Mouse (Mus musculus) kidney, embryonic 15.5 days (tissue): Measurements from ENCODE around the gene Hrh1. TPM values are rescaled to one million over a fixed set of nuclear protein-coding genes. Genes with fewer than 3 reads are reported as not detected.

Experiments
- ATAC-seq: fragments of 200-750 bp; cut with Nextera tagmentation; replicated peaks from 2 replicates; pipeline ENCODE4 v1.8.0; 2017; ENCODE audit warnings: moderate TSS enrichment; ENCODE audit not compliant: low FRiP score
- H3K27ac ChIP-seq: fragments of 300-500 bp; sonication (generic); 2 replicates; pipeline ENCODE4 v1.5.1; 2015; ENCODE audit warnings: mild to moderate bottlenecking, inconsistent platforms
- H3K27me3 ChIP-seq: fragments of 300-500 bp; sonication (generic); 2 replicates; pipeline ENCODE4 v1.6.1; 2015; ENCODE audit warnings: inconsistent platforms
- H3K36me3 ChIP-seq: fragments of 300-500 bp; sonication (generic); 2 replicates; pipeline ENCODE4 v1.6.1; 2015; ENCODE audit warnings: inconsistent platforms
- H3K4me1 ChIP-seq: fragments of 300-500 bp; sonication (generic); 2 replicates; pipeline ENCODE4 v1.6.1; 2015; ENCODE audit warnings: inconsistent platforms
- H3K4me2 ChIP-seq: fragments of 300-500 bp; sonication (generic); 2 replicates; pipeline ENCODE4 v1.6.1; 2015; ENCODE audit warnings: moderate library complexity, mild to moderate bottlenecking, inconsistent platforms
- H3K4me3 ChIP-seq: fragments of 300-500 bp; sonication (generic); replicated peaks from 2 replicates; pipeline ENCODE4 v1.5.1; 2015; ENCODE audit warnings: mild to moderate bottlenecking, inconsistent platforms
- H3K9ac ChIP-seq: fragments of 300-500 bp; sonication (generic); 2 replicates; pipeline ENCODE4 v1.6.1; 2015; ENCODE audit warnings: mild to moderate bottlenecking, inconsistent platforms
- H3K9me3 ChIP-seq: fragments of 300-500 bp; sonication (generic); replicated peaks from 2 replicates; pipeline ENCODE4 v1.6.1; 2016; ENCODE audit warnings: inconsistent platforms
- WGBS: fragments of 180-500 bp; shearing (Covaris S2); methylation state at CpG from one replicate; pipeline ENCODE4 v1.1.7; 2015; ENCODE audit warnings: mixed read lengths; 5-methylcytosine and 5-hydroxymethylcytosine counted together
- polyA plus RNA-seq: library from polyadenylated mRNA; unstranded; fragments of >200 nt; fragmentation: Nextera tagmentation; extraction: Ambion mirVana; gene quantifications from 2 replicates; pipeline ENCODE4 v1.2.1, GENCODE M21; 2015

The Hrh1 gene
- polyA plus RNA-seq, 1 experiment from 2014 or later: 0.21 TPM

GRCm38 (mm10) chr6:114390129-114390528 lies 7.6 kb upstream of the Hrh1 start:
- Histone ChIP-seq H3K4me3 (no peak overlapping the region), H3K27ac (no peak overlapping the region), H3K36me3 (no peaks in the 10 kb centered on the region), H3K27me3 (peaks cover 31% of the 10 kb centered on the region), H3K4me1 (no peaks in the 10 kb centered on the region), H3K9me3 (no peaks in the 10 kb centered on the region), H3K4me2 (no peak overlapping the region), H3K9ac (no peak overlapping the region)
- no peak for ATAC-seq
- 76% methylated on average over 2 of the region's 2 CpGs for WGBS

- no peak overlapping the region for H3K4me3 ChIP-seq
- no peak overlapping the region for H3K9ac ChIP-seq
- no peak for ATAC-seq
- no peaks in the 10 kb centered on the region for H3K36me3 ChIP-seq
- peaks cover 18% of the 10 kb centered on the region for H3K4me1 ChIP-seq
- 68% methylated on average over 4 of the region's 4 CpGs for WGBS
- no peak overlapping the region for H3K4me2 ChIP-seq
- peaks cover 75% of the 10 kb centered on the region for H3K27me3 ChIP-seq
- no peak overlapping the region for H3K27ac ChIP-seq
- H3K9me3 ChIP-seq: no peaks in the 10 kb centered on the region
Observed at GRCm38 (mm10) chr6:114394982-114395381, 2.8 kb upstream of the Hrh1 start.

- H3K4me1 ChIP-seq: peaks cover 18% of the 10 kb centered on the region
- WGBS: 56% methylated on average over 4 of the region's 4 CpGs
- no peak overlapping the region for H3K4me2 ChIP-seq
- no peak for ATAC-seq
- no peak overlapping the region for H3K4me3 ChIP-seq
- peaks cover 88% of the 10 kb centered on the region for H3K27me3 ChIP-seq
- H3K36me3 ChIP-seq: no peaks in the 10 kb centered on the region
- H3K27ac ChIP-seq: no peak overlapping the region
- H3K9ac ChIP-seq: no peak overlapping the region
- H3K9me3 ChIP-seq: no peaks in the 10 kb centered on the region
Observed at GRCm38 (mm10) chr6:114396605-114397004, 1.1 kb upstream of the Hrh1 start.

GRCm38 (mm10) chr6:114397280-114397679 lies 456 bp upstream of the Hrh1 start:
- H3K27ac ChIP-seq: no peak overlapping the region
- H3K9ac ChIP-seq: no peak overlapping the region
- 7% methylated on average over 11 of the region's 11 CpGs for WGBS

GRCm38 (mm10) chr6:114398626-114399025 lies 890 bp downstream of the Hrh1 start:
- peaks cover 75% of the 10 kb centered on the region for H3K27me3 ChIP-seq
- peak overlapping the region; percentile 99 for H3K4me2 ChIP-seq
- no peak overlapping the region for H3K9ac ChIP-seq
- H3K36me3 ChIP-seq: no peaks in the 10 kb centered on the region
- peak overlapping the region; percentile 57 for H3K4me3 ChIP-seq
- no peak overlapping the region for H3K27ac ChIP-seq
- 0 out of 2 replicates have a peak, but pooled peaks have one; percentile 54 for ATAC-seq
- peaks cover 18% of the 10 kb centered on the region for H3K4me1 ChIP-seq
- WGBS: 4% methylated on average over 9 of the region's 9 CpGs
- no peaks in the 10 kb centered on the region for H3K9me3 ChIP-seq

More at GRCm38 (mm10) chr6:114397280-114397679, 456 bp upstream of the Hrh1 start:
- ATAC-seq: no peak
- Histone ChIP-seq H3K4me2 (peak overlapping the region; percentile 99), H3K36me3 (no peaks in the 10 kb centered on the region), H3K4me3 (peak overlapping the region; percentile 57), H3K9me3 (no peaks in the 10 kb centered on the region), H3K4me1 (peaks cover 18% of the 10 kb centered on the region), H3K27me3 (peaks cover 88% of the 10 kb centered on the region)

GRCm38 (mm10) chr6:114400387-114400786 lies 2.7 kb downstream of the Hrh1 start:
- H3K9ac ChIP-seq: no peak overlapping the region
- WGBS: 74% methylated on average over 10 of the region's 10 CpGs
- no peak for ATAC-seq
- H3K4me1 ChIP-seq: peaks cover 26% of the 10 kb centered on the region
- no peak overlapping the region for H3K4me3 ChIP-seq
- H3K4me2 ChIP-seq: no peak overlapping the region
- no peaks in the 10 kb centered on the region for H3K36me3 ChIP-seq
- H3K27ac ChIP-seq: no peak overlapping the region
- no peaks in the 10 kb centered on the region for H3K9me3 ChIP-seq
- H3K27me3 ChIP-seq: peaks cover 73% of the 10 kb centered on the region

- no peak for ATAC-seq
- no peak overlapping the region for H3K9ac ChIP-seq
- 88% methylated on average over 8 of the region's 8 CpGs for WGBS
- no peaks in the 10 kb centered on the region for H3K9me3 ChIP-seq
- H3K36me3 ChIP-seq: no peaks in the 10 kb centered on the region
- H3K4me3 ChIP-seq: no peak overlapping the region
- peaks cover 26% of the 10 kb centered on the region for H3K4me1 ChIP-seq
- no peak overlapping the region for H3K27ac ChIP-seq
- H3K27me3 ChIP-seq: peaks cover 74% of the 10 kb centered on the region
- H3K4me2 ChIP-seq: no peak overlapping the region
Observed at GRCm38 (mm10) chr6:114400841-114401240, 3.1 kb downstream of the Hrh1 start.

GRCm38 (mm10) chr6:114402161-114402560 lies 4.4 kb downstream of the Hrh1 start:
- 83% methylated on average over 2 of the region's 2 CpGs for WGBS
- Histone ChIP-seq H3K27me3 (peaks cover 65% of the 10 kb centered on the region), H3K36me3 (no peaks in the 10 kb centered on the region), H3K4me3 (no peak overlapping the region), H3K9ac (no peak overlapping the region), H3K27ac (no peak overlapping the region), H3K4me2 (no peak overlapping the region), H3K4me1 (peaks cover 25% of the 10 kb centered on the region), H3K9me3 (no peaks in the 10 kb centered on the region)
- no peak for ATAC-seq

GRCm38 (mm10) chr6:114403632-114404031 lies 5.9 kb downstream of the Hrh1 start:
- Histone ChIP-seq H3K9me3 (no peaks in the 10 kb centered on the region), H3K27me3 (peaks cover 63% of the 10 kb centered on the region), H3K9ac (no peak overlapping the region), H3K27ac (no peak overlapping the region), H3K4me3 (no peak overlapping the region), H3K4me1 (peaks cover 12% of the 10 kb centered on the region), H3K36me3 (no peaks in the 10 kb centered on the region), H3K4me2 (no peak overlapping the region)
- peak; percentile 40; the same call in 1 of the 2 replicates for ATAC-seq
- 6% methylated on average over 7 of the region's 8 CpGs for WGBS

- Histone ChIP-seq H3K4me2 (no peak overlapping the region), H3K9me3 (no peaks in the 10 kb centered on the region)
Observed at GRCm38 (mm10) chr6:114404128-114404527, 6.4 kb downstream of the Hrh1 start.

GRCm38 (mm10) chr6:114404774-114405468 lies 7.2 kb downstream of the Hrh1 start:
- no peak for ATAC-seq
- Histone ChIP-seq H3K36me3 (no peaks in the 10 kb centered on the region), H3K4me3 (no peak overlapping the region), H3K4me2 (no peak overlapping the region), H3K27me3 (peaks cover 60% of the 10 kb centered on the region), H3K27ac (no peak overlapping the region), H3K9ac (no peak overlapping the region), H3K9me3 (no peaks in the 10 kb centered on the region), H3K4me1 (0 out of 2 replicates have a peak, but pooled peaks cover 11% of the 10 kb centered on the region)
- 77% methylated on average over 7 of the region's 7 CpGs for WGBS

More at GRCm38 (mm10) chr6:114404128-114404527, 6.4 kb downstream of the Hrh1 start:
- no peak overlapping the region for H3K9ac ChIP-seq
- H3K36me3 ChIP-seq: no peaks in the 10 kb centered on the region
- ATAC-seq: no peak
- H3K4me1 ChIP-seq: 0 out of 2 replicates have a peak, but pooled peaks cover 11% of the 10 kb centered on the region
- 23% methylated on average over 5 of the region's 5 CpGs for WGBS
- H3K27me3 ChIP-seq: peaks cover 63% of the 10 kb centered on the region
- no peak overlapping the region for H3K27ac ChIP-seq
- no peak overlapping the region for H3K4me3 ChIP-seq

GRCm38 (mm10) chr6:114406634-114407033 lies 8.9 kb downstream of the Hrh1 start:
- no peaks in the 10 kb centered on the region for H3K9me3 ChIP-seq
- H3K27me3 ChIP-seq: peaks cover 49% of the 10 kb centered on the region
- no peak overlapping the region for H3K4me2 ChIP-seq
- 0 out of 2 replicates have a peak, but pooled peaks cover 11% of the 10 kb centered on the region for H3K4me1 ChIP-seq
- no peak overlapping the region for H3K27ac ChIP-seq
- ATAC-seq: no peak
- 47% methylated on average over 1 of the region's 1 CpGs for WGBS
- no peaks in the 10 kb centered on the region for H3K36me3 ChIP-seq
- no peak overlapping the region for H3K4me3 ChIP-seq
- H3K9ac ChIP-seq: no peak overlapping the region
